Mouse (Mus musculus) embryo, embryonic 11.5 days (tissue): ENCODE measurements at regions not wholly inside any gene's neighbourhood (a gene's known extent, or its start where the extent isn't known, plus 50 kb on each side); places are given as distances from the start of the nearest gene placed in this dataset.

Experiments
- DNase-seq: peaks from one replicate; pipeline ENCODE4 v3.0.0-alpha.2; 2012; ENCODE audit warnings: low read depth, low spot score

DNA sequence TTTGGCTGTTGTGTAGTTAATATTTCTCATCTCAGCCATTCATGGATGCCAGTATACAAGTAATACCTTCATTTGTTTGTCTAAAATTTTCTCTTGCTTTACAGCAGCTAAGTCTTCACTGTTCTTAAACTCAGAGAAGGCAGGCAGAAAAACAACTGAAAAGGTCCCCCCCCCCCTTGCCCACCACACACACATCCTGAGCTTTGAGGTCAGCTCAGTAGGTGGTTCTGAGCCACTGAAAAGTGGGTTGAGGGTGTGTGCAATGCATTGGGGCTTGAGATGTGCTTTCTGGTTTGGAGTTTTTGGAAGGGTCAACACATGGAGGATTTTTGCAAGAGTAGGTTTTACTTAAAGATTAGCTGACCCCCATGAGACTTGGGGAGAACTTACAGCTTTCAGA is 136.1 kb upstream of the Slco3a1 start:
- no peak for DNase-seq

DNA sequence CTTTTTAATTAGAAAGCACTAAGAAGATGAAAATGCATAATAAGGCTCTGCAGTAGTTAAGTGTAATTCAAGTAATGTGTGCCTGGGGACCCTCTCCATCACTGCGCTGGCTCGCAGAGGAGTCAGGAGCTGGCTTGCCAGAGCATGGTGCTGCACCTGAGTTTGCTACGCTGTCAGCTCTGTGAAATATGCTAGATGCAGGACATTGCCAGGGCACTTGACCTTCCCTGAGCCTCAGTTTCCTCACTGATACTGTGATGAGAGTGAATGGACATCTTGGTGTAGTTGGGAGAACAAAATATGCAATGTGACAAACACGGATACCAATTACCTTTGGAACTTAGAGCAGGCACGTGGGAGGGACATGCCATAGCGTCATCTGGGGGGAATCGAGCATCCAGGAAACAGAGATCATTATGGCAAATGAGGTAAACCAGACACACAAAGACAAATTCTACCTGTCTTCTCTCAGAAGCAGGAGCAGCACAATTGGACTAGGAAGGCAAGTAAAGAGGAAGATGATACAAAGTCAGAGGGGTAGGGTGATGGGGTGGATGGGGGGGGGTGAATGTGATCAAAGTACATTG is 133.6 kb upstream of the Slco3a1 start:
- no peak for DNase-seq

DNA sequence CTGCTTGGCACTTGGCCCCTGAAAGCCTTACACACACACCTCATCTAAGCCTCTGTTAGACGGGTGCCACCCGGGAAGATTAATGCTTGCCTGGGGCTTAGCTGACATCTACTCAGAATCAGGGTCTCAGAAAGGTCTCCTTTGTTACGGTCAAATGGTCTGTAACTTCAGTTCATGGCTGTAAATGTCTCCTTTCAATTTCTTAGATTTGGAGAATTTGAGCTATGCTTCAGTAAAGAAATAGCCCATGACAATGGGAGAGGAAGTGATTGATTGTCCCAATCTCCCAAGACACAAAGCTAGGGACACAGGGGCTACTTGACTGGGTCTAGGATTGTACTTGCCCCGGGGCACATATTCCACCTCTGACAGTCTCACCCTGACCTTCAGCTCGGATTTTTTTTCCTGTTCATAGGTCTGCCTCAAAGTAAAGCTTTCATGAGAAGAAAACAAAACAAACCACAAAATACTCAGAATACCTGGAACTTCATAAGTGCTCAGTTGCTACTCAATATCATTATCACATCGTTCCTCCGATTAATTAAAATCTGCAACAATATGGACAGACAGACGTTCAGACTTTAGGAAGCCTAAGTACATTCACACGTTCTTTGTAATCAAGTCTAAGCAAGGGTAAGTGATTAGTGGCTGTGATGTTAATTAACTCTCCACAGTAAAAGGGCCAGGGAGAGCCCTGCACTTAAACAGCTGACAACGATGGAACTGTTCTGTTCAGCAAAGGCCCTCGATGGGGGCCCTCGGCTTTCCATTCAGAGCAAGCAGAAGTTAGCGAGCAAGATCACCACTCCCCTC is 132.9 kb upstream of the Slco3a1 start:
- DNase-seq, result no peak

DNA sequence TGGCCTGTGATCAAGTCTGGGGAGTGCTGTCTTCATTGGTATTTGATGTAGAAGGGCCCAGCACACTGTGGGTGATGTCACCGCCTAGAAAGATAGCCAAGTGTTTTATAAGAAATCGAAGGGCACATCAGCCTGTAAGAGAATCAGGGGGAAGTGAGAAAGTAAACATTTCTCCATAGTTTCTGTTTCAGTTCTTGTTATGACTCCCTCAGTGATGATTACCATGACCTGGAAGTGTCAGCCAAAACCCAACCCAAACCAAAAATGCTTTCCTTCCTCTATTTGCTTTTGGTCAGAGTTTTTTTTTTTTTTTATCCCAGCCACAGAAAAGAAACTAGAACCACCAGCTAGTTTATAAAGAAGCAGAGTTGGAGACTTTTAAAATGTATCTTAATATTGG is 129.4 kb upstream of the Slco3a1 start:
- DNase-seq, result no peak

DNA sequence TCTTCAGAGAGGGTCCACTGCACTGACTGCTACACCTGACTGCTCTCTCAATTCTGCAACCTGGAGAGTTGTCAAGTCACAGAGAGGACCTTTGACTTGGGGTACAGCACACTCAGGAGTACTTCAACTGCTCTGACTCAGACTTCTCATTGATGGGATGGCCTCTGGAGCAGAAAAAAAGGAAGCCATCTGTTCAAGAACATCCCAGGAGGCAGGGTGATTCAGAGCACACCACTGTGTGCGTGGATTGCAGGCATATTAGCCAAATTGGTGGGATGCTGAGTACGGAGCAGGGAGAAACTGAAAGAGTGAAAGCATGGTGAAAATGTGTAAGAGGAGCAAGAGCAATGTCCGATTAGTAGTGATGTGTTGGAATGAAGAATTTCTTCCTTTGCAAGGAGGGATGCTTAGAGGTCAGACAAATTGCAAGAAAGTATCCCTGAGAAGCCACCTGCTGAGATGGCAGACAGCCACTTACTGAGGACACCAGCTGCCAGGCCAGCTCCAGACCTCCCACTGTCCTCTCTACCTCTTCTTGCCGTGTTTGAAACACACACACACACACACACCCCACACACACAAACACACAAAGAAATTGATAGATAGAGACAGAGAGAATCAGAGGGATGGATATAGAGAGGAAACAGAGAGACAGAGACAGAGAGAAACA is 119.2 kb upstream of the Slco3a1 start:
- DNase-seq, result no peak

DNA sequence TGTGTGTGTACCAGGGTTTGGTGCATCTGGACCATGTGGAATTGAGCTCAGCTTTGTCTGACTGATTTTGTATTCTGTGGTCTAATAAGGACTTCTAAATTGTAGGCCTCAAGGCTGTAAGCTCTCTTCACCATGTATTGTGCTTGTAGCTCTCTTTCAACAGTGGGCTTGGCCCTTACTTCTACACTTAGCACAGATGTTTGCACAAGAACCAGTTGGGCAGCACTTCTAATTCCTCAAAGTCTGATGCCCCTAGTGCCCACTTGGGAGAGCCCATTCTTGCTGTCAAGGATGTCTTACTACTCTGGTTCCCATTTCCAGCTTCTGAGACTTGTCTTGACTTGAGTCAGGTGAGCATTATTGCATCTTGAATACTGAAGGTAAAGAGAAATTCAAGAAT is 114.5 kb upstream of the Slco3a1 start:
- no peak for DNase-seq

DNA sequence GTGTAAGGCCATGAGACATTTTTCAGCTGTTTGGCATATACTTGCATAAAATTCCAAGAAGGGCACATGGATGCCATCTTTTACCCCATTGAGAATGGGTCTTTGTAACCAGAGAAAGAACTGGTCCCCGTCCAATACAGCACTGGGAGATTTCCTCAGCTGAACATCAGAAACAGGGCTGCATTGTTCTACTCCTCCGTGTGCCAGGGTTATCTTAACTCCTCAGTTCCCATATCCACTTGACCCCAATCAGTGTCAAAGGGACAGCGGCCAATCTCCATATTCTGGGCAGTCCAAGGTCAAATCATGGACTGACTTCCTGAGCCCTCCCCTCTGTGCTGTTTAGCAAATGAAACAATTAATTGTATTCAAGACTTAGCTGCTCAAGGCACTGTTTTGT is 112.5 kb upstream of the Slco3a1 start:
- DNase-seq, result no peak

DNA sequence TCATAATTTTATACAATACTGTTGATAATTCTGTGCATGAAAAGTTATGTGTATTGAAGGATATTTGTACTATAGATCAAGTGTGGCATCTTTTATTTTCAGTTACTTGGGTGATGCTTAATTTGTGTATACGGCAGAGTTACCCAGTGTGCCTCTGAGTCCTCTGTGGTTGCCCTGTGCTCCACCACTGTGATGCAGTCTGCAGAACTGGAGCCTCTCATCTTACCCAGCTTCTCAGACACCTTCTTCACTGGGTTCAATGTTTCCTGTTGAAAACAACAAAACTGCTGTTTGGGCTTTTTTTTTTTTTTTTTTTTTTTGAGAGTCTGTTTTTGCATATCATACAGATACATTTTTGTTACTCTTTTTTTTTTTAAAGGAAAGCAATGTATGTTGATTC is 109.2 kb upstream of the Slco3a1 start:
- DNase-seq, result no peak

DNA sequence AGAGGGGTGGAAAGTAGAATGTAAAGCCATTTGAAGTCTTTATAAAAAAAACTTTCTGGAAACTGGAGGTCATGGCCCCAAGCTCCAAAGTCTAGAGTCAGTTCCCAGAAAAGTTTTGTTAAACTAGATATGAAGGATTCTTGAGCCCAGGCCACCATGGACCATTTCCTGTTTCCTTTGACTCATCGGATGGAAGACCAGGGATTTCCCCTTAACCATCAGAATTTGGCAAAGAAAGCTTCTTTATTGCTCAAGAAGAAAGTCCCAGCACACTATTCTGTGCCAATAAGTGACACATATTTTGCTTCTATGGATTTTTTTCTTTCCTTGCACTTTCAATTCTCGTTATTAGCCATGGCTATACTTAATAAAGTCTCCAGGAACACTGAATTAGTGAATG is 92.7 kb upstream of the Slco3a1 start:
- DNase-seq, result no peak

DNA sequence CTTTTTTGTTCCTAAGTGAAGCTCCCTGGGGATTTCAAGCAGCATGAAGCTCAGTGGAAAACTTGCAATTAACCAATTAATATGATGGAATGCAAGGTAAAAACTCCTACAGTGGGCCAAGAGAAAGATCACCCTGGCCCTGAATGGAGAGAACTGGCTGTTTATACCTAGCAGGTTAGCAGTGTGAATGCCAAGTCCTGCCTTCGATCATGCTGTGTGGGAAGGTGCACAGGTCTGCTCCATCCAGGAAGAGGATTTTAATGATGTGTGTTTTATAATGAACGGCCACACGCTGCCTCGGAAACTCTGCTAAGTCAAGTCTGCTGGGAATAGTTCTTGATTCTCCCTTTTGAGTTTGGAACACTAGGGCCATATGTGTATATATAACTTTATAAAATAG is 85.6 kb upstream of the Slco3a1 start:
- DNase-seq, result no peak

DNA sequence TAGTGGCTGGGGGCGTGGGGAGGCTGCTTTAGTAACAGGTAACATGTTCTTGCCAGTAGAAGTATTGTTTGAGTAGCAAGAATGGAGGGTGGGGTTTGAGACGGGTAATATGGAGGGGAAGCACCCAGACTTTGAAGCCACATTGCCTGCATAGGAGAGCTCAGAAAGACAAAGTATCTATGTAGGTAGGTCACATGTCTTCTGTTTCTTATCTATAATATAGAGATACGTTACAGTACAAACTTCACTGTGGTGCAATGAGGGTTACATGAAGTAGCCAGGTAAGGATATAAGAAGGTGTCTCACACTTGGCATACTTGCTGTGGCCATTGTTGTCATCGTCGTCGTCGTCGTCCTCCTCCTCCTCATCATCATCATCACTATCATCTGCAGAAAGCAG is 77.6 kb upstream of the Slco3a1 start:
- no peak for DNase-seq

DNA sequence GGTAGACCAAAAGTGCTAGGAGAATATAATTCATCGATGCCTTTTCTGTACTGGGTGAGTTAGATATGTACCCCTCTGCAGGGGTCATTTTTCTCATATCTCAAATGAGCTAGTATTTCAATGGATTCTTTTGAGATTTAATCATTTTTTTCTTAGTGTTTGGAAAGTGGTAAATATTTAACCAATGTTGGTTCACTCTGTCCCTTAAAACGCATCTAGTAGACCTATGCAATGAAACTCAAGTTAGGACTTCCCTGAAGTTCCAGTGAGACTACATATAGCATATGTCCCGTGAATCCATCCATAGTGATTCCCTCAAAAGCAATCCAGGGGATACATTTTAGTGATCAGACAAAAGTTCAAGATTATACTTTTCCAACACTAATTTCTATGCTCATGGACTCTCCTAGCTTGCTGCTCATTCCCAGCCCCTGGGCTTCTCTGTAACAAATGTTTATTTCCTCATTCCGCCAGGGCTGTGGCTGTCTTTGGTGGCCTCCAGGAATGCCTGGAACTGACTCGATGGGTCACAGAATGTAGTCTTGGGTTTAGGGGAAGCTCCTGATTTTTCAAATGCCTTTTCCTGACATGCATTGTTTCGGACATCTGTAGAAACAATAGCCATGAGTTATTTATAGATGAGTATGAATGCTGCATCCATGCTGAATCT is 74.4 kb upstream of the Slco3a1 start:
- no peak for DNase-seq
